Mouse (Mus musculus): ENCODE measurements around the gene Csrp3. TPM values are rescaled to one million over a fixed set of nuclear protein-coding genes. Genes with fewer than 3 reads are reported as not detected.

Gene Csrp3
- total RNA-seq, 4 experiments from 2014 or later = 0.44 to 0.80 TPM; not detected in 2

DNA sequence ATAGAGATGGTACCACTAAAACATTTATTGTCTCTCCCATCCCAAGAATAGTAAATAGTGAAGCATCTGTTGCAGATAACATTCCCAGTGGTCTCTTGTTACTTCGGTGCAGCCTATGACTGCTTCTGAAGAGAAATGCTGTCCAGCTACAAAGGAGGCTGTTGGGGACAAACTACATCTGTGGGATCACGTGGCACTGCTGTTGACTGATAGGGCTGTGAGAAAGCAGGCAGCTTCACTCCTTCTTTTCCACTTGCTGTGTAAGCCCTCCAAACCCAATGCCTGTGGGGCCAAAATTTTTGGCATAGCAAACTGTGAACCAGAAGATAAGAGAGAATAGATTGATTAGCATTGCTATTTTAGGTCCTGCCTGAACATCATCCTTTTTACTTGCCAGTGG lies 17.4 kb downstream of the Csrp3 start:
- no peak for DNase-seq (ENCODE audit: low spot score in 2 of 2)

DNA sequence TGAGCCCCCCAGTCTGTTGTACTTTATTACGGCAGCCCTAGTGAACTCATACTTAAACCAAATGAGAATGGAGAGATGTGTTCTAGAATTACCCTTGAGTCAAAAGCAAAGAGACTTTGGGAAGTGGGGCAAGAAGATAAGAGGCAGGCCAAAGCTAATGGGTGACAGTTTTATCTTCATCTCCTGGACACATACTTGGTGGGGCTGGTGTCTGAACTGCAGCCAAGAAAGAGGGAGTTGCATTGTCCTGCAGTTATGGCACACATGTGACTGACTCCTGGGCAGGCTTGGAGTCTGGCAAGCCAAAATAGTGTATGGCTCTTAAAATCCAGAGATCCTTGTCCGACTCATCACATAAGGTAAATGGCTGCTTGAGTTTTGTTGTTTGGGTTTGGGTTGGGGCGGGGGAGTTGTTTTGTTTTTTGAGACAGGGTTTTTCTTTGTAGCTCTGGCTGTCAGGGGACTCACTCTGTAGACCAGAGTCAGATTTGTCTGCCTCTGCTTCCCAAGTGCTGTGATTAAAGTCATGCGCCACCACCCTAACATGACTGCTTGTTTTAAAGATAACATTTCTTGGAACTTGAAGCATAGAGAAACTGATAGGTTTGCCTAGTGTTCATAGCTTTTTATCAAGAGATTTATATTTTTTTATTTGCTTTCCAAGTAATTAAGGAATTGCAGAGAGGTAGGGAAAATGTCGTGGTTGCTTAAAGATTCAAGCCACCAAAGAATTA lies 18.5 kb downstream of the Csrp3 start:
- DNase-seq (ENCODE audit: low spot score in 2 of 2) = no peak

DNA sequence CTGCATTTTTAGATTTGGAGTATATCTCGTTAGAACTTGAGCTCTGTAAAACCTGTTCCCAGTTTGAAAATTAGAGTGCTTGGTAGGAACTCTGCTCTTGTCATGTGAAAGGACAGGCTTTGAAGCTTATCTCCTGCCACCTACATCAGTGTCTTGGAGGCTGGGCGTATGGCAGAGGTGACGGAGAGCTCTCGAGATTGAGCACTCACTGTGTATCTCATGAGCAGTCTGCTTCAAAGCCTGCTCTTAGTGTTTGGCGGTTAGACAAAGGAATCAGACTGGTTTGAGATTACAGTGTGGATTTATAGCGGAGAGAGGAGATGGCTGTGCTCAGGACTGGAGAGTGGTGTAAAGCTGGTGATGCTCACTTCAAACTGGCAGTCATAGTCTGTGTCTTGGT lies 22.7 kb downstream of the Csrp3 start:
- DNase-seq (ENCODE audit: low spot score in 2 of 2) = no peak

DNA sequence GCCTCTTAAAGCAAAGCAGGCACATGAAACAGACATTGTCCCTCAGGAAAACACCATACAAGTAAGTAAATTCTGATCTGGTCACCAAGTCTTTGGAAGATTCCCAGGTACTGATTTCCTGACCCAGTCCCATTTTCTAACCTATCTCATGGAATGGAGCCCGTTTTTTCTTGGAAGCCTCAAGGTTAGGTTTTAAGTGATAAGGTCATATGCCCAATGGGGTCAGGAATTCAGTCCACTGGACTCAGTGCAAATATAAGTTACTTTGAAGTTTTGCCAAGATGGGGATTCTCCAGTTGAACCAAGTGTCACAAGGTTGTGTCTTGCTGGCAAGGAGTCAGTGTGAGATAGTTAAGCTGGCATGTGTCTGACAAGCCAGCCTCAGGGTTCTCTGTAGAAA lies 23.2 kb downstream of the Csrp3 start:
- no peak for DNase-seq (ENCODE audit: low spot score in 2 of 2)

DNA sequence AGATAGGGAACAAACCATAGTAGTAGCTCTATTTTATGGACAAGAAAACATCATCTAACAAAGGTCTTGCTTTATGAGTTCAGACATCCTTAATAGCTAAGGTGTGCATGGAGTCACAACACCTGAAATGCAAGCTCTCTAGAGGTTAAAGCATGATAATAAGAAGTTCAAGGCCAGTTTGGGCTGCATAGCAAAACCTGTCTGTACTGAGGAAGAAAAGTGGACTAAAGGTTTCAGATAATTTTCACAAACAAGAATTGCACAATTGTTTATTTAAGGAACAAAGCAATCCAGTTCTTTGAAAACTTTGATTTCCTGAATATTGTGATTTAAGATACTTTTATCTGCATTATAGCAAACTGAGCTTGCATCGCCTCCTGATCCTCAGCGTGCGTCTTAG lies 24.2 kb downstream of the Csrp3 start:
- DNase-seq (ENCODE audit: low spot score in 2 of 2) = no peak

DNA sequence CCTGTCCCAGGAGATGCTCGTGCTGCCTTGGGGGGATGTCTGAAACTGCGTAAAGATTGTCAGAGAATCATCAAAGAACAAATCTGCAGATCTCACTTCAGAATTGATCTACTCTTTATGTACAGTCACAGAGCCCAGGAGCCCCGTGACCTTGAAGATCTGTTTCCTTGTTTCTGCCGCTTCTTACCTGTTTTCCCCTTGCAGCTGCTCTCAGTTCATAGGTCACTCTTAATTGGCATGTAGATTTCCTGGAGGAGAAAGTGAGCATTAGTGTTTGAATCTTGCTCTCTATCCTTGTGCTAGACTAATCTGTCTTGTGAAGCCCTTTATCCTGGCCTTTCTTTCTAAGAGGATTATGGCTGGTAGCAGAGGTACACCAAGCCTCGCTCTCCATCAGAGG lies 26.2 kb downstream of the Csrp3 start:
- DNase-seq (ENCODE audit: low spot score in 2 of 2) = no peak

DNA sequence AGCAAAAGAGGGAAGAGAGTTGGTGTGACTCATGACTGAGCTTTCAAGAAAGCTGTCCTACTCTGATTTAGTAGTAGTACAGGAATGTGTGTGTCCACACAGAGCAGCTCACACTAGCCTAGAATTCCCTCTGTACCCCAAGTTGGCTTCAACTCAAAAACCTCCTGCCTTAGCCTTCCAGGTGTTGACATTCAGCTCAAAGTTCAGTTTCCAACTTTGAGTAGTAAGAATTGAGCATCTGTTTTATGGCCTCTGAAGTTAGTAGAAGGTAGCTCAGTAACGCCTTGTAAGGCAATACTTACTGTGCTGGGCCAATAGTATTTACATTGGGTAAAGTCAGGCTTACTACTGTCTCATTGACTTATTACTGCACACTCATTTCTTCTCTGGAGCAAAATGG lies 34.2 kb downstream of the Csrp3 start:
- DNase-seq (ENCODE audit: low spot score in 2 of 2) = no peak

DNA sequence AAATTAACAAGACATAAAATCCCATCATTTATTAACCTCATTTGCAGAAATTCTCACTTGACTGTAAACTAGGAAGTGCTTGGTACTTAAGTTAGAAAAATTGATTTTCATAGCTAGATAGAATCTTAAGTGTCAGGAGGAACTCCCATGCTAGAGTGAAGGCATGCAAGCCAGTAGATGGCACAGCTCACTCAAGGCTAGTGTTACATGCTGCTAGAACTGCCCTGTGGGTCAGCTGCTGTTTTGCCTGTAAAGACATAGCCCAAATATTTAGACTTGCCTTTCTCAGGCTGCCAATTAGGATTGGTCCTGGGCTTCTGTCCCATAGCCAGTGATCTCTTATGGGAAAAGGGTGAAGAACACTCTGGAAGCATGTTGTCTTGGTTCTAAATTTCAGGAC lies 35.5 kb downstream of the Csrp3 start:
- no peak for DNase-seq (ENCODE audit: low spot score in 2 of 2)

DNA sequence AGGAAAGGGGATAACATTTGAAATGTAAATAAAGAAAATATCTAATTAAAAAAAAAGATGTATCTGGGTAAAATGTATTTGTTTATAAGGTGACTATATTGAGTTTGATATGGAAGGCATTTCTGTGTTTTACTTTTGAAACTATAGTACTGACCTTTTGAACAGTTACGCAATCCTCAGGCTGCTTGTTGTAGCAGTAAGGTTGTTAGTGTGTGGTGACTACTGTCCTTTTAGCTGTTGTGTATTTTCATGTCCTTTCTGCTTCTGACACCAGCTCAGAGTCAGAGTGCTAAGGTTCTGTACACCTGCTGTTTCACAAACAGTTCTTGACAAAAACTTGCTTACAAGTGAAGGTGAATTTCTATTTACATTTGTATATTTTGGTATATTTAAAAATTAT lies 37.2 kb downstream of the Csrp3 start:
- no peak for DNase-seq (ENCODE audit: low spot score in 2 of 2)

DNA sequence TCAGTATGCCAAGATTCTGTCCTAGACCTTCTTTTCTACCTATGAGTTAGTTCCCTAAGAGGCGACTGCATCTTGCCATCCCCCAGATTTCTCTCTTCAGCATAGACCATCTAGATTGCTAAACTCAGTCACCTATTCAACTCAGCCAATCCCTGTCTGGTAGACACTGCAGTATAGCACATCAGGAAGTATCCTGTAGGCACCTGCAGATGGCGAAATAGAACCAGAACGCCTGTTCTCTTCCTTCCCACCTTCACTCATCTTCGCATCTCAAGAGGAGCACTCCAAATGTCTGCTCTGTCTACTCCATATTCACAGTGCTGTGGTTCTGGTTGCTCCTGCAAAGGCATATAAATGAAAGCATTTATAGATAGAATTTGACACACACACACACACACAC lies 41.2 kb downstream of the Csrp3 start:
- no peak for DNase-seq (ENCODE audit: low spot score in 2 of 2)

DNA sequence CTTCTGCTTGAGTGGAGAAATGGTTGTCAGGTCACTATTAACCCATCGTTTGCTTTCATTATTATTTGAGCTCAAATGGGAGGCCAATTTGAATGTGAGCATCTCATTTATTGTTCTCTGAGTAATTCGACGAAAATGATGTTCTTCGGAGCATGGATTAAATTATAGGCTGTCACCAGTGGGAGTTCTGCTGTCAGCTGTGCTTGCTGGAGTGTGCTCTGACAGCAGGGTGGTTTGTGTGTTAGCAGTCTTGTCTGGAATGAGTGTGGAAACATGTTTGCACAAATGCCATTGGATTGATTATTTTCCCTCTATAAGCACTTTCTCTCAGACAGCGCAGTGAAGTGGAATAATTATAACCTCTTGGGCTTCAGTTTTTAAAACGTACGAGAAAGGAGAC lies 44.5 kb downstream of the Csrp3 start:
- DNase-seq (ENCODE audit: low spot score in 2 of 2) = no peak

DNA sequence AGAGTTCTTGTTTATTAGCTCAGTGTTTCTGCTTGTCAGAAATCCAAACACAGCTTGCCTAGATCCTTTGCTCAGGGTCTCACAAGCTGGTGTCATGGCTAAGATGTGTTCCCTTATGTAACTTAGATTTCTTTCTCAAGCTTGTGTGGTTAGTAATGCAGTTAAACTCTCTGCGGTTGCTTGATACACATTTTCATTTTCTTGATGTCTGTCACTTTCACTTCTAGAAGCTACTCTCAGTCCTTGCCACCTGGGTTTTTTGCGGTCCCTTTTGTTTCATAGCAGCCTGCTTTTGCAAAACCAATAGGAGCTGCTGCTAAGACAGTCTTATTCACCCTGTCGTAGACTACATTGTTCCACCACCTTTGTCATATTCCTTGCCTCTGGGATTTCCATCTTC lies 52.7 kb downstream of the Csrp3 start:
- no peak for DNase-seq (ENCODE audit: low spot score in 2 of 2)

DNA sequence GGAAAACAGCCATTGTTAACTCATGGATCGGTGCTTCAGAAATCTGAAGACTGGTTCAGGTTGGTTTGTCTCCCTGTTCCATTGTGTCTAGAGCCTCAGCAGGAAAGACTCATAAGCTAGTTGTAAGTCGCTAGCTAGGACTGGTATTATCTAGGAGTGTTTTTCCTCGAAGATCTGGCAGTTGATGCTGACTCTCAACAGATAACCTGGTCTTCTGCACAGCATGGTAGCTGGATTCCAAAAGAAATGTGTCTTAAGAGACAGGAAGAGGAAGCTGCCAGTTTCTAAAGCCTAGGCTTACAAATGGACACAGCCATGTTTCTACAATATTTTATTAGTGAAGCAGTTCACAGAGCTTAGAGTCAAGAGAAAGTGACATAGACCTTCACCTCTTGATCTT lies 56.4 kb downstream of the Csrp3 start:
- DNase-seq (ENCODE audit: low spot score in 2 of 2) = no peak

DNA sequence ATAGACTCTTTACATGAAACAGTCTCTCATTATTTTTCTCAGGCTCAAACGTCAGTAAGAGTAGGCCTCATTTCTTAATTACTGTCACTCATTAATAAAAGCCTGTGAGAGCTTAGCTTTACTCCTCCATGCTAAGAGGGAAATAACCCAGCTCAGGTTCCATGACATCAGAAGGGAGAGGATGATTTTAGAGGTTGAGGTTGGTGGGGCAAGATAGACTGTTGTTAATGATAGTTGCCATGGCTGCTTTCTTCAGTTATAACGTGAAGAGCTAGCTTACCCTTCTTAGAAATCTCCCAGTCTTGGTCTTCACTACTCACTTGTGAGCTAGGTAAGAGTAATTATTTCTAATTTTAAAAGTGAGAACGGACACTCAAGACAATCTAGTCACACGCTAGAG lies 57.7 kb downstream of the Csrp3 start:
- no peak for DNase-seq (ENCODE audit: low spot score in 2 of 2)

DNA sequence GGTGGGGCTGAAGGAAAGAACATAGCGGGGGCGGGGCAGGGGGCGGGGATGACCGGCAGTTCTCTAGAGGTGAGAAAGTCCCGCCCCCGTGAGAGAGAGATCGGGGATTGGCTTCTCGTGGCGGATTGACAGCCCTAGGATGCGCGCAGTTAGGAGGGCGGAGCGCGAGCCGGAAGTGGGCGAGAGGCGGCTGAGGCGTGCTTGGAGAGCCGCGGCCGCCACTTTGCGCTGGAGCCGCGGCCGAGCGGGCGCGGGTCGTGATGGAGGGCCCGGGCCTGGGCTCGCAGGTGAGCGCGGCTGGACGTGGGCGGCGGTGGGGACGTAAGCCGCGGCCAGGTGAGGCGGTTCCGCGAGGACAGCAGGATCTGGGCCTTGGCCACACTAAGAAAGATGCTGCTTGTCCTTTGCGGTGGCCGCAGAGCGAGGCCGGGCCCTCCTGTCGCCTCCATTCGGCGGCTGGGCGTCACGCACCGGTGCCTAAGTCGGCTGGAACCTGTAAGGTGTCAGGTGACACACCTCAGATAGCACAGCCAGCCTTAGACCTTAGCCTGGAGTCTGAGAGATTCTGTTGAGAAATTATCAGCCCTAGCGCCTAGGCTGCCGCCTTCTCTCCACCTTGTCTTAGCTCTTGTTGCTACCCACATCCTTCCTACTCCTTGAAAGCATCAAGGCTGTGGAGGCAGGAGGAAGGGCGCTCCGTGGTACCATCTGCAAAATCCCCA lies 58.8 kb downstream of the Csrp3 start, which contains the start of gene Zdhhc13:
TSS of gene Zdhhc13 (plus strand) at position 153 of the 722 bp plus-strand sequence.
- DNase-seq (ENCODE audit: low spot score in 2 of 2) = peak; percentile 70 to 93

DNA sequence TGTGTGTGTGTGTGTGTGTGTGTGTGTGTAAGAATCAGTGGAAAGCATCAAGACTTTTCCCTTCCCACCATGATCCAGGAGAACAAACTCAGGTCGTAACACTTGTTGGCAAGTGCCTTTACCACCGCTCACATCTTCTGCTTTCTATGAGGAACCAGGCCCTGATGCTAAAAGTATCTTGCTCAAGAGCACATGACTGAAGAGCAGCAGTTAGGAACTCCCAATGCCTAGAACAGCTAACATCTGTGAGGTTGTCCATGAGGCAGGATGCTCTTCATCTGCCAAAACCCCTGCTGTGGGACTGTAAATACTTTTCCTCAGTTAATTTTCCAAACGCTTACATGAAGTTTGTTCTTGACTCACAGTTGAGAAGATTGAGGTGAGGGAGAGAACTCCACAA lies 59.5 kb downstream of the Csrp3 start:
- peak; percentile 11 to 12 for DNase-seq (ENCODE audit: low spot score in 2 of 2)

DNA sequence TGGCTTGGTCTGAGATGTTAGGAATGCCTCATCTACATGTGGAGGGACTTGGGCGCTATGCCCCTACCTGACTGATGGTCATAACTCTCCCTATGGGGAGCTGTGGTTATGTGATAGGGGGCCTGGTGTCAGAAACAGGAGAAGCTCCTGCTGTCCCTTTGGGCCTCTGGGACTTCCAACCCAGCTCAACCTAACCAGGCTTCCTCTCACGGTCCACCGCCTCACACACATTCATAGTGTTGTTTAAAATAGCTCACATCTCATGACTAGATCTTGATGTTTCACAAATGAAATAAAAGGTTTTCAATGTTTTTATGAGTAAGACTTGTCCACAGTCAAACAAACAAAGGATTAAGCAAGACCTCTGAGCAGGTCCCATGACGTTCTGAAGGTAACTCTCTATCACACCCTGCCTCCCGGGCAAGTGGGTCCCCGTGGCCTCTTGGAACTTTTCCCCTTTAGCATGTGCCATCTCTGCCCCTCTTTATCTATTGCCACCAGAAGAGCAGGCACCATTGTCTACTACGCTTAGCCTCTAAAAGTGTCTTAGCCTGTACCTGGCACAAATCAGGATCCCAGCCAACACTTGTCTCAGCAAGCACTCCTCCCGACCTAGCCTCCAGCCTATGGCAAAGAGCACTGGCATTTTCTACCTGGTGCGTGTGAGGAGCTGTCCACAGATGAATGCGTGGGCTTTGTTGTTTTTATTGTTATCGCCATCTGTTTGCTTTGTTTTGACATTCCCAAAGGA lies 62.9 kb downstream of the Csrp3 start:
- DNase-seq (ENCODE audit: low spot score in 2 of 2) = no peak

DNA sequence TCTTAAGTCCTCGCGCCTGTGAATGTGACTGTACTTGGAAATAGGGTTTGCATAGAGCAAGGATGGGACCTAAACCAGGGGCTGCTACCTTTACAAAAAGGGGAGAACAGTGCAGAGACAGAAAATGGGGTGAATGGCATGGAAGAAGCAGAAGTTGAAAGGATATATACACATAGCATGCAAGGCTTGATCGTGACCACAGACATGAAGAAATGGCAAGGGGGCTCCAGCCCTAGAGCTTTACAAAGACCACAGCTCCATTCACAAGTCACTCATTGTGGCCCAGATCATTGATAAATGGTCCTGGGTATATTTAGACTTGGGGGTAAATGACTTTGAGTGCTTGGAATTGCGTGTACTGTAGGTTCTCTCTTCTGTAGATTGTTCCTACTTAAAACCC lies 65.4 kb downstream of the Csrp3 start:
- no peak for DNase-seq (ENCODE audit: low spot score in 2 of 2)
